Mouse (Mus musculus): ENCODE data around the gene Galnt18.

DNA sequence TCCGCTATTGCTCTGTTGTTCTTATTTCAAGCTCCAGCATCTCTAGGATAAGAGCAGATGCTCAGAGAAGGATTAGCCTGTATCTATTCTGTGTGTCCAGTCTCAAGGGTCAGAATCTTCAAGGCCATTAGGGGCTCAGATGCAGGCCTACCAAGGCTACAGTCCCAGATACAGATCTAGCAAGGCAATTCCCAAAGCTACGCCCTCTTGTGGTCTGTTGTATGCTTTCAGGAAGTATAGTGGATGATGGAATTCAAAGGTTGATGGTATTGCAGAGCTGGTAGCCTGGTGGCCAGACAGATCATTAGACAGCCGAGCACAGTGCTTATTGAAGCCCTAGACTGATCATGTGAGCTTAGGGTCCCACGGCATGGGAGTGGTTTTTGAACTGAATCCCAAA lies 320.1 kb downstream of the Galnt18 start:
- TF ChIP-seq CTCF (IDR thresholded peaks at IDR 0.05): peak; percentile 47
- no peak for TF ChIP-seq EP300 (IDR thresholded peaks at IDR 0.05)
